In genomic region chr10:119326912-119327311, GRCm38 (mm10) we compare ENCODE assay signal across 18 mouse cellular contexts.
DNase-seq lines count a peak whose midpoint lies in the region; ATAC-seq and TF ChIP-seq lines count a peak whose summit lies in the region.
"Had no signal": no experiment of that assay in that cellular context is flagged by ENCODE, and none has a peak within 500 bp of the region (broad histone marks: within the 10 kb centered on the region; RNA-seq: fewer than 3 reads in every experiment).

No protein-coding gene starts in this region.

- no peak overlapping the region for H3K4me2 ChIP-seq in kidney, postnatal 0 days (ENCODE audit: low read length)
- H3K4me2 ChIP-seq: heart, embryonic 15.5 days; midbrain, embryonic 13.5 days; neural tube, embryonic 12.5 days had no signal

- 30% methylated on average over 6 of the region's 6 CpGs for WGBS in kidney, postnatal 0 days
- 38% methylated on average over 6 of the region's 6 CpGs for WGBS in embryonic facial prominence, embryonic 10.5 days

- H3K4me1 ChIP-seq in kidney, postnatal 0 days (replicated peaks; ENCODE audit: insufficient read depth, low read length), result no peaks in the 10 kb centered on the region
- no peaks in the 10 kb centered on the region for H3K4me1 ChIP-seq in embryonic facial prominence, embryonic 10.5 days
- H3K4me1 ChIP-seq: heart, embryonic 15.5 days; midbrain, embryonic 13.5 days; neural tube, embryonic 12.5 days had no signal

- H3K36me3 ChIP-seq in kidney, postnatal 0 days (ENCODE audit: insufficient read depth, low read length), result no peaks in the 10 kb centered on the region
- no peaks in the 10 kb centered on the region for H3K36me3 ChIP-seq in embryonic facial prominence, embryonic 10.5 days (replicated peaks)
- H3K36me3 ChIP-seq: heart, embryonic 15.5 days; midbrain, embryonic 13.5 days; neural tube, embryonic 12.5 days had no signal

- TF ChIP-seq CTCF in kidney, postnatal 0 days (IDR thresholded peaks at IDR 0.05; ENCODE audit: low read depth), result no peak

- H3K4me3 ChIP-seq in kidney, postnatal 0 days (replicated peaks; ENCODE audit: low read depth, low read length), result no peak overlapping the region
- no peak overlapping the region for H3K4me3 ChIP-seq in embryonic facial prominence, embryonic 10.5 days
- H3K4me3 ChIP-seq: erythroblast, embryonic 14.5 days; heart, embryonic 15.5 days; midbrain, embryonic 13.5 days; neural tube, embryonic 12.5 days had no signal

- no peak overlapping the region for H3K9ac ChIP-seq in kidney, postnatal 0 days (ENCODE audit: low read depth, low read length)
- H3K9ac ChIP-seq: heart, embryonic 15.5 days; liver, embryonic 14.5 days; midbrain, embryonic 13.5 days; neural tube, embryonic 12.5 days had no signal

- peak; percentile 54 for DNase-seq in kidney, postnatal 0 days (ENCODE audit: low spot score)
- no peak for DNase-seq in kidney, adult 8-10 months
- peak; percentile 60 for DNase-seq in R1 (ENCODE audit: low read depth, low spot score)
- peak; percentile 57 for DNase-seq in embryonic facial prominence, embryonic 10.5 days (ENCODE audit: low spot score)
- peak; percentile 61 for DNase-seq in retina, embryonic 14.5 days (ENCODE audit: low spot score)
- no peak for DNase-seq in ovary, adult 18-20 months (ENCODE audit: low spot score)
- no peak for DNase-seq in spleen, postnatal 14 days (ENCODE audit: low spot score in 2 of 2)
- DNase-seq: cerebellum, postnatal 10 days; kidney, postnatal 14 days; lung, postnatal 36 days; right cerebral cortex, adult 18-20 months; spleen, adult 18-20 months had no signal

- no peak for ATAC-seq in kidney, postnatal 0 days (replicated peaks; ENCODE audit: low FRiP score, low read depth)
- ATAC-seq: hindbrain, embryonic 16.5 days; midbrain, embryonic 13.5 days had no signal

- H3K27ac ChIP-seq in kidney, postnatal 0 days, result no peak overlapping the region
- H3K27ac ChIP-seq in embryonic facial prominence, embryonic 10.5 days (replicated peaks), result no peak overlapping the region
- H3K27ac ChIP-seq: heart, embryonic 15.5 days; liver, embryonic 14.5 days; midbrain, embryonic 13.5 days; neural tube, embryonic 12.5 days had no signal

- no peaks in the 10 kb centered on the region for H3K27me3 ChIP-seq in kidney, postnatal 0 days (ENCODE audit: insufficient read depth, low read length)
- H3K27me3 ChIP-seq in embryonic facial prominence, embryonic 10.5 days (replicated peaks; ENCODE audit: low read depth, poor library complexity, severe bottlenecking), result no peaks in the 10 kb centered on the region
- H3K27me3 ChIP-seq: heart, embryonic 15.5 days; midbrain, embryonic 13.5 days; neural tube, embryonic 12.5 days had no signal

- H3K9me3 ChIP-seq in kidney, postnatal 0 days (replicated peaks; ENCODE audit: low read length), result no peaks in the 10 kb centered on the region
- no peaks in the 10 kb centered on the region for H3K9me3 ChIP-seq in embryonic facial prominence, embryonic 10.5 days
- H3K9me3 ChIP-seq: heart, embryonic 15.5 days; midbrain, embryonic 13.5 days; neural tube, embryonic 12.5 days had no signal

Comparison
In these comparisons a context has a peak if more than half of its experiments do, and no peak if none do; other contexts are left out.
1. DNase-seq: peak in kidney, postnatal 0 days (single experiment), R1 (single experiment), embryonic facial prominence, embryonic 10.5 days (single experiment) and retina, embryonic 14.5 days (single experiment); none in kidney, adult 8-10 months (0 of 2), ovary, adult 18-20 months (single experiment) and spleen, postnatal 14 days (0 of 2).